Mouse (Mus musculus) embryo, embryonic 10 days (tissue): ENCODE results near the gene Tmem222.
A peak's percentile ranks its signal among the peaks of the same experiment; 100 is the strongest.

ENCODE experiments used
- DNase-seq: peaks from one replicate; pipeline ENCODE4 v3.0.0-alpha.2; 2015; ENCODE audit warnings: low spot score

Gene Tmem222

DNA sequence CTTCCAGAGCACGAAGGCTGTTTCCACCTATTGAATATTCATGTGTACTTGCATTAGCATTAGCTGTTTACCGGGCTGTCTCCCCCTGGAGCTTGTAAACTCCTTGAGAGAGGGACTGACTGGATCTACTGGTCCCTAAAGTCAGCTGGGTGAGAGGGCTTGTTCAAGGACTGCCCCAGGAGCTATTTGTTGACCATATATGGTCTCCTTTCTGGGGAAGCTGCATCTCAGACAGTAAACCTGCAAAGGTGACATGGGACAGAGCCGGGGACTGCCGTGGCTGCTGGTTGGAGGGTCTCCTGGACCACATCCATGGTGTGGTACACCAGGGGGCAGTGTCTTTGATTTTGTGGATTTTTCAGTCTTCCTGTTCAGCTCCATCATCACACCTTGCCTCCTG, 5.1 kb upstream of the Tmem222 start:
- peak; percentile 45 for DNase-seq

DNA sequence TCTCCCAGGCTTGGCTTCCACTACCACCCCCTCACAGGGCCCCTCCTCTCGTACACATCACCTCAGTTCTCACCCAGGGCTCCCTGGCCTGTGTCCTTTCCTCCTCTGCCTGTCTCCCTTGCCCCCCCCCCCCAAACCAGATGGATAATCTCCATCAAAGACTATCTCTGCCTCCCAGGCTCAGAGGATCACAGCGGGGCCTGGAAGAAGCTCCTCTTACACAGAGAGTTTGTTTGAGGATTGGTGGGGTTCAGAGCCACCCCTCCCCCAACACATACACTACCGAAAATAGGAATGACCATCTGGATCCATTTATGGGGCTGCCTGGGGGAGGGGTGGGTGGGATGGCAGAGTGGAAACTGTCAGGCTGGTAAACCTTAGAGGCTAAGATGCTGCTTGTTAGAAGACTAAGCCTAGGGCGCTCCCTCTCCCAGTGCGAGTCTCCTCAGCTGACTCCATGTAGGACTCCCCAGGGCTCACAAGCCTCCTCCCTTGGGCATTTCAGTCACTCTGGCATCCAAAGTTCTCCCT, 4.4 kb upstream of the Tmem222 start:
- peak; percentile 79 for DNase-seq

DNA sequence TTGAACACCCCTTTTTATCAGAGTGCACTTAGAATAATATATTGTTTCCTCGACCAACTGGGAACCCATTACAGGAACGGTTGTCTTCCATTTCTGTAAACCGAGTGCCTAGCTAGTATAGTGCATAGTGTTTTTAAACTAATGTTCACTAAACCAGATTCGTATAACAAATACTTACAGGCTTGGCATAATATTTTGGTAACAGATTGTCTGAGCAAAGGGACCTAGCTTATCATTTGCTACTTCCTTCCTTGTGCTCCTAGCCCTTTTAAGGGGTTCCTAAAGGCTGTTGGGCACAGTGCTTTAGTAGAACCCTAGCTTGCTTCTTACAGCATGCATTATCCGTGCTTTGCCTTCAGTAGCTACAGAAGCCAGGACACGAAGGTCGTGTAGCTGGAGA, 3.9 kb upstream of the Tmem222 start:
- DNase-seq: no peak

DNA sequence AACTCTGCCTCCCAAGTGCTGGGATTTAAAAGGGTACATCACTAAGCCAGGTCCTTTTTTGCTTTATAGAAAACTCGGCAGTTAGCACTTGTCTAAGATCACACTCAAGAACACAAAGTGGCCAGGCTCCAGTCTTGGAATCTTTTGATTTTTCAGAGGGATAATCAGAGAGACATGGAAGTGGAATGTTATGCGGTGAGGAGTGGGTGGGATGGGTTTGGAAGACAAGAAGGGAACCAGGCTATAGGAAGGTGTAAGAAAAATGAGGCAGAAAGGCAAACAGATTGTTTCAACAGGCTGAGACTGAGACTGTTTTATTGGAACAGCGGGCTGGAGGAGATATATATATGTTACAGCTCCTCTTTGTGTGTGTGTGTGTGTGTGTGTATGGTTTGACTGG, 890 bp upstream of the Tmem222 start:
- no peak for DNase-seq

DNA sequence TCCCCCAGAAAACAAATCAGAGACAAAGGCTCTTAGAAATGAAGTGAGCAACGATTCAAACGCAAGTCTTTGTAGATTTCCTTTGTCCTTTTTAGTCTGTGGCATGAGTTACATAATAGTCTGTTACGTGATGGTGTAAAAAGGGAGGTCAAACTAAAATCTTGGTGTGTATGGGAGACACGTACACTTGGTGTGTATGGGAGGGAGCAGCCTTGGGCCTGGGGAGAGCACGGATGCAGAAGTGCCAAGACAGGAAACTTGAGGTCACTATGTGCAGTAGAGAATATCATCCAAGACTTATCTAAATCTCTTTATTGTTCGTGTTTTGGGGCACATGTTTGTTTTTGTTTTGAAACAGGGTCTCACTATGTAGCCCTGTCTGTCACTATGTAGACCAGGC, 475 bp upstream of the Tmem222 start:
- no peak for DNase-seq

DNA sequence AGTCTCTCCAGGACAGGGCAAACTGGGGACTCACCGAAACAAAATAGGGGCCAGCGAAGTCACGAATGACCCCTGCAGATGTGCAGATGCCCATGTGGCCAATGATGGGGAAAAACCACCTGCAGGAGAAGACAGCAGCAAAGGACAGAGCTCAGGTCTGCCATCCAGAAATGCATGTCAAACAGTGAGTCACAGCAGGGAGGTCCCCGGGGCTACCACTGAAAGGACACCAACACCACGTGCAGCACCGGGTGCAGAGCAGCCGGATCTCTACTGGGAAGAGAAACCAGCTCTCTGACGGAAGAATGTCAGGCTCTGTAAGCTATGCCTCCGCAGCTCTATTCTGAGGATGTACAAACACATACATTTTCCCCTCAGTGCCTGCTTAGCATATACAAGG, 6.7 kb downstream of the Tmem222 start:
- DNase-seq: no peak

DNA sequence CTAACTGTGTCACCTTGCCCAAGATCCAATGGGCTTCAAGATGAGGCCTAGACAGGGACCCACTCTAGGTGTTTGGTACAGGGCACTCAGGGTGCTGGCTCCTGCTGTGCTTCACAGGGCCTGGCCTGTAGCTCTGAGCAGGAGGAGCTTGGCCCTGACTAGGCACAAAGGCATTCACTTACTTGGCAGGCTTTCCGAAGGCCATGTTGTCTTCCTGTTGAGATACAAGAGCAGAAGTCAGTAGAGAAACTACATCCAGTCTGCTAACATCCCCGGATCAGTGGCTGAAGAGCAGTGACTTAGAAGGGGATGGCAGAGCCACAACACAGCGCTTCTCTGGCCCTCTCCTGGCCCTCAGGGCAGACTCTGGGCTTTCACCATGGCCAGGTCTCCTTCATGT, 8.0 kb downstream of the Tmem222 start:
- DNase-seq: no peak

DNA sequence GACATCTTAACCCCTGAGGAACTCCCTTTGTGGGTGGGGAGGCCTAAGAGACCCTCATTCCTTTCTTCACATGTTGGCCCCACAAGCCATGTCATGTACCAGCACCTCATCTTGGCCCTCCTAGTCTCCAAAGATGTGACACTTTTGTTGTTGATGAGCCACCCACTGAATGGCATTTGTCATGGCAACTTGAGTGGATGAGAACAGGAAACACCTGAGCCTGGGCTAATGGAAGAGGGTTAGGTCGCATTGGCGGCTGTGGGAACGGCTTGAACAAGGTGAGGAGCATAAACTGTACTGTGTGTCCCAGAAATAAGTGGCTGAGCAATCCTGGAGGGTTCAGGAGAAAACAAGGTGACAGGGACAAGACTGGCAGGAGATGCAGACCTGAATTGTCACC, 8.7 kb downstream of the Tmem222 start:
- no peak for DNase-seq

DNA sequence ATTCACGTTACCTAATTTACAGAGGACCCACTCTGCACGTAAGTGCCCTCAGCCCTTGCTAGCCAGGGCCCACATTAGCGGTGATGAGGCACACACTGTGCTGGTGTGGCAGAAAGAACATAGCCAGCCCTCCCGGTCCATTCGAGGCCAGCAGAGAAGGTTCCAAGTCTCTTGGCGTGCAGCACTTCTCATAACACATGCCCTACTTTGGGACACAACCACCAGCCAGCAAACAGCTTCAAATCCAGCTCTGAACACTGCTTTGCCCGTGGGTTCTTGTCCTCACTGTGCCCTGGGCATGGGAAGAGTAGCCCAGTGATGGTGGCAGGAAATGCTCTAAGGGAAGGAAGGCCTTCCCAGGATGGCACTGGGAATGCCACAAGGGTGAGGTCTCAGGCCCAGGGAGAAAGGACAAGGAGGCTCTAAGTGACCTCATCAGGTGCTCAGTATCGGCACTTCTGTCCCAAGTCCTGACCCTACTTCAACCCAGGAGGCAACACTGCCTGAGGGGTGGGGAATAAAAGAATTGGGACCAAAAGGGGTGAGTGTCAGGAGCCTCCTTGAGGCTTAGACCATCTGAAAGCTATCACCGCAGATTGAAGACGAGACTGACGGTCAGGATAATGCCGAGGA, 11.2 kb downstream of the Tmem222 start:
- DNase-seq: no peak

DNA sequence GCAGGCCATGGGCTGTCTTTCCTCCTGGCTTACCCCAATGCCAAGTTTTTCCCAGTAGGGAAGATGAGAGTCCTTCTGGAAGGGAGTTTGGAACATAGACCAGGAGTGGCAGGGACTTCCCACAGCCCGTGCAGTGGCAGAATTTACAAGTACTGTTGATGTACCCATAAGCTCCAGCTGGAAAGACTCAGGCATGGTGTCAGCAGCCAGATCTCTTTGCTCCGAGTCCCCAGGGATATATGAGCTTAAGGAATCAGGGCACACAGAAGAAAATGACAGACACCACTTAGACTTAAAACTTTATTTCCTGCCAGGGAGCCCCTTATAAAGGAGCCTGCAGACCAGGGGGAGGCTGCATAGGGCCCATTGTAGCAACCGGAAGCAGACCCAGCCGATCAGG, 11.8 kb downstream of the Tmem222 start:
- no peak for DNase-seq

DNA sequence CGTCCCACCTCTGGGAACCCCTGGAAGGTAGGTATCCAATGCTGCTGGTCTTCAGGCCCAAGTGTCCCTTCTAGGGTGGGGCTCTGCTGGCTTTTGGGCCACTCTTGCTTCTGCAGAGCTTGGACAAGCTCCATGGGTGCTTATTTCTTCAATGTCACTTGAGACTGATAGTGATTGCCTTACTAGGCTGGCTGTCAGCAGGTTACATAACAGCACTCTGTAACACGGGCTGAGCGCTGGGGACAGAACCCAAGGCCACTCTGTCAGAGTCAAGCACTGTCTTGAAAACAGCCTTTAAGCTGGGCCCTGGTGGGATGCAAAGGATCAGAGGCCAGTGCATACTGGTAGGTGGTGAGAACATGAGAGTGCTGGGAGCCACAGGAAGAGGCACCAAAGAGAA, 12.3 kb downstream of the Tmem222 start:
- DNase-seq: no peak

DNA sequence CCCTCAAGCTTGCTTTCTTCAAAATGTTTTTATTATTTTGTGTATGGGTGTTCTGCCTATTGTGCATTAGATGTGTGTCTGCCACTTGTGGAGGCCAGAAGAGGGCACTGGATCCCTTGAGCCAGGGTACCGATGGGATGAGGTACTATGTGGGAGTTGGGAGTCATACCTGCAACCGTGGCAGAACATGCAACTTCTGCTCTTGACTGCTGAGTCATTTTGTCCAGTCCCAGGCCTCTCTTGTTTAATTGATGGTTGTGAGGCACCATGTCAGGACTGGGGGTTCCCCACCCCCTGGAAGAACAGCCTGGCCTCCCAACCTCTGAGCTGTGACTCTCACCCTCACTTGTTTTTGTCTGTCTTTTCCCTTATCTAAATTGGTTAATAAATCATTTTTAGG, 13.0 kb downstream of the Tmem222 start:
- no peak for DNase-seq

DNA sequence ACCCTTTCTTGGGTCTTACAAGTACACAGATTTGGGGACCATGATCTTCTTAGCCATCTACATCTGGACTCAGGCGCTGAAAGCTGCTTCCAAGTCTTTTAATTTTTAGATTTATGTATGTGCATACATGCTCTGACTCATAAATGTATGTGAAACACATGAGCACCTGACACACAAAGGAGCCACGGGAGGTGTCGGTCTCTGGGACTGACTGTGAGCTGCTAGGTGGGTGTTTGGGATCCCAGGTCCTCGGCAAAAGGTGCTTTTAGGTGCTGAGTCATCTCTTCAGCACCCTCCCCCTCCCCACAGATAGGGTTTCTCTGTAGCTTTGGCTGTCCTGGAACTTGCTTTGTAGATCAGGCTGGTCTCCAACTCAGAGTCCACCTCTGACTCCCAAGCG, 13.8 kb downstream of the Tmem222 start:
- no peak for DNase-seq

DNA sequence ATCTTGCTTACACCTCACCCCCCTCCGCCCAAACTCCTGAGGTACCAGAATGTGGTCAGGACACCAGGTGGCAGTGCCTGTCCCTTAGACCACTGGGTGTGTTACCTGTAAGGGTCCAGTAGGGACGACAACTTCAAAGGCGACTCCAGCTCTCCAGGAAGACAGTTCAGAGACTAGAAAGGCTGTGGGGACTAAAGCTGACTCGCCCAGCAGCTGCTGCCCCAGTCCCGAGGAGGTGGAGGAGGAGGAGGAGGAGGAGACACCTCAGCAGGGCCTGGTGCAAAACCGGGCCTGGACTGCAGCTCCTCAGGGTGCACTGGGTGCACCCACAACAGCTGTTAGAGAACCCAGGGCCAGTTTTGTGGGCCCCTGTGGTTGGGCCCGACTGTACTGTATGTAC, 14.7 kb downstream of the Tmem222 start, which contains the start of gene Sytl1:
Gene Sytl1, minus strand, starts transcription at position 232 of the 400 bp plus-strand sequence.
- no peak for DNase-seq

DNA sequence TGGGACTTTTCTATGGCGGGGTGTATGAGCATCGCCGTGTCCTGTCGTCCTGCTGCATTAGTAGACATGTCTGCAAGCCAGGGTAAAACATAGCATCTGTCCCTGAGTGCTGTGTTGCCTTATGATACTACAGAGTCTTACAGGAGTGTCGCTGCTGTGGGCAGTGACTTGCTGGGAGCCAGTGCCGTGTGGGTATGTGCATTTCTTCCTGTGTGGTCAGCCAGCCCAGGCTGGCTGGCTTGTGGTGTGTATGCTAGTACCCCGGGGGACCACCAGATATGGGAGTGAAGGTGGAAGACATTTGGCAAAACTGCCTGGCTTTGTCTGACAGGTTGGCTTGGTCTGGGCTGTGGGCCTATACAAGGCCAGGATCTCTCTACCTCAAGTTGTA, 15.2 kb downstream of the Tmem222 start:
- no peak for DNase-seq

DNA sequence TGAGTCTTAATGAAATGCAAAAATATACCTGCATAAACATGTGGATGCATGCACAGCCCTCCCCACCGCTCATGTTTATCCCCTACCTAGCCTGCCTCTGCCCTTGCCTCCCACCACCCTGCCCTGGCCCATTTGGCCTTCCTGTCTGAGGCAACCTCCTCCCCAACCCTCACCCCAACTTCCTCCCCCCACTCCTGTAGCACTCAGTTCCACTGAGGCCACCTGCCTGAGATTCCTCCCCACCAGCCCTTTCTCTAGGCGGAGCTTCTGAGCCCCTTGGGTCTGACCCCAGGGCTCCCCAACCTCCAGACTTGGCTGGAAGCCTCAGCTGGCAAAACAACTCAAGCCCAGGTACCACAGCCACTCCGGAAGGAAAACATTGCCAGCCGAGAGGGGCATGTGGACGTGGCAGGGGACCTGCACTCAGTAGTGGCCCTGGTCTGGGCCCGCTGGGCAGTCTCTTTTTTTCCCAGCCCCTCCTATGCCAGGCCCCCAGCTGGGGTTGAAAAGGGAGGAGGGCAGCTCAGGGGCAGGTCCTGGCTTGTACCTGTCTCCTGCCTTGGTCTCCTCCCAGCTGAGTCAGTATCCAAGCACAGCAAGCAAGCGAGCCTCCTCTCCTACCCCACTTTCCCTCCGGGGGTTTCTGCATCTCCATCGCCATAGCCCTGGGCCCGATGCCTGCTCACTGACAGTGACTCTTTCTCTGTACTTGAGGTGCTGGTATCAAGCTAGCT, 15.8 kb downstream of the Tmem222 start:
- no peak for DNase-seq

DNA sequence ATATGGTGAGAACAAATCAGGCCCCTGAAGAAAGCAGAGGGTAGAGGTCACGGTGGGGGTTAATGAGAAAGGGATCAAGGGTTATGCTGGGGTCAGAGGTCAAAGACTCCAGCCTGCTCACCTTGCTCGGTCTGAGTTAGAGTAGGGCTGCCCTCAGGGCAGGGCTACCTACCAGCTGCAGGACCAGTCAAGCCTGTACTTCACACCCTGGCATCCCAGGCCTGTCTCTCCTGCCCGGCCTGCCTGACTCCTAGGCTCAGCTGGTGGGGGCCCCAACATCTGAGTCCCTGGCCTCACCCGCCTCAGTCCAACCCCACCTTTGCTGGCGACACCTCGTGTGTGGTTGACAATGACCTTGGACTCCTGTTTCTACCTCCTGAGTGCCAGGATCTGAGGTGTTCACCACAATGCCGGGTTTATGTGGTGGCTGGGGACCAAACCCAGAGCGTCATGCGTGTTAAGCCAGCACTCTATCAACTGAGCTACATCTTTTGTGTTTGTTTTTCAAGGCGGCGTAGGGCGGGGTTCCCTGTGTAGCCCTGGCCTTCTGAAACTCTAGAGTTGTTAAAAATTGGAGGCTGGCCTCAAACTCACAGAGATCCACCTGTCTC, 19.7 kb downstream of the Tmem222 start:
- no peak for DNase-seq

DNA sequence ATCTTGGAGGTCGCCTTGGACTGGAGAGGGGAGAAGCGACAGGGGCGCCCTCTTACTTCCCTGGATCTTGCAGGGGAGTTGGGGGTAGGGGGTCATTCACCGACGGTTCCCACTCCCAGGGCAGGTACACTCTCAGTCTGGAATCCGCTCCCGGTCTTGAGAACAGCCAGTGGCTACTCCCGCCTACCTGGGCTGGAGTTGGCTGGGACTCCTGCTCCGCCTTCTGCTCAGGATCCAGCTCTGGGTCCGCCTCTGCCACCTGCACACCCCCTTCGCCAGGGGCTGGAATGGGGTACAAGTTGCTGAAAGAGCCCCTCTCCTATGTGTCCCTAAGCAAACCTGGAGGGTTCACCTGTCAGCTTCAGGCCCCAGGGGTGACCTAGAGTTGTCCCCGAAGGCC, 20.4 kb downstream of the Tmem222 start:
- no peak for DNase-seq

DNA sequence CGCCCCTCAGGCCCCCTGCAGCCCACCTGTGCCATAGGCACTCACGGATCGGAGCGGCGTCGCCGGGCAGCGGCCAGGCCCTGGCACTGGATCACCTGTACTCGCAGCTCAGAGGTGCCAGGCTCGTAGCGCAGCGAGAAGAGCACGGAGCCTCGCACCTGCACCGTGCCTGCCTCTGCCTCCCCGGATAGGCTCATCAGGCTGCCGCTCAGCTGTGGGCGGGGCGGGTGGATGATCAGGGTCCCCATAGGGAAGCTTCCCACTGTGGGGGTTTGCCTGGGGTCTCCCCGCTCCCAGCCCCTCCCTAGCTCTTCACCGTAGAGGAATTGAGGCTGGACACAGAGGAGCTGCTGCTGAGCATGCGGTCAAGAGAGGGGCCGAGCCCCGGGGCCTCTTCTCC, 20.8 kb downstream of the Tmem222 start:
- no peak for DNase-seq

DNA sequence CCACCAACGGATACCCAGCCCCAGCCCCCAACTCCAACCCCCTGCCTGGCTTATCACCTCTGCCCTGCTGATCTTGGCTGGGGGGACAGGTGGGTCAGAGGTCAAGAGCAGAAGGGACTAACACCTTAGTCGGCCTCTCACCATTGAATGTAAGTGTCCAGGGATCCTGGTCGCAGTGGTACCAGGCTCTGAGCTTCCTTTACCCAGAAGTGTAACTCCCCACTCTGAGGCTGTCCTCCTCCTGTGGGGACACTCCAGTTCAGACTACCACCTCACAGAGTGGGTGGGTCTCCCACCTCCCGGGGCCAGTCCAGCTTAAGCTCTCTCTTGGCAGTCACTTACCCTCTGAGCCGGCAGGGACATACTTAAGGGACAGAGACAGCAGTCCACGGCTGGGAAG, 22.2 kb downstream of the Tmem222 start:
- no peak for DNase-seq

DNA sequence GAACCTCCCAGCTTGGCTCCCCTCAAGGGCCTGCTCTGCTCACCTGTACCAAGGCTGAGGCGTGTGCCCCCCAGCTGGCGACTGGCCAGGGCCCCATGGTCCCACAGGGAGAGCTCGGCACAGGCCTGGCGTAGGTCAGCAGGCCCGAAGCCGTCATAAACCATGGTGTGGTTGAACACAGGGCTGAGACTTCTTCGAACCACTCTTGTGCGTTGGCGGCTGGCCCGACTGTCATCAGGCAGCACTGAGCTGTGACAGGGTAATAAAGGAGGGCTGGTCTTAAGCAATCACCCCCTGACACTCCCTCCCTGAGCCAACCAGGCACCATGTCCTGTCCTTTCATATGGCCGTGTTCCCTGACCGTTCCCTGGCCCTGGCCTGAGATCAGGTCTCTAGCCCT, 24.2 kb downstream of the Tmem222 start:
- no peak for DNase-seq

DNA sequence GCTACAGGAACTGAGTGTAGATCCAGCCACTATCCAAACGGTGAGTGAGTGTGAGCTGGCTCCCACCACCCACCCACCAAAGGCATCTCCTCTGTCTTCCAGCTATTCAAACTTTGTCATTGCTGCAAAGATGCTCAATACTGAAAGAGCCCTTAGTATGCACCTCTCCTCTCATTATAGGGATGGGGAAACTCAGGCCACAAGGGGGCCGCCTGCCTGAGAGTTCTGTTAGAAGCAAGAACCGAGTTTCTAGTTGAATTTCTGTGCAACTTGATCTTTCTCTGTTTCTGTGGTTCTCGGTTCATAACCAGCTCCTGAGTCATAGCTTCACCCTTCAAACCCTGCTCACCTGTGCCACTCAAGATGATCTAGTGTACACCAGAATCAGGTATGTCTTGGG, 25.5 kb downstream of the Tmem222 start:
- DNase-seq: no peak

DNA sequence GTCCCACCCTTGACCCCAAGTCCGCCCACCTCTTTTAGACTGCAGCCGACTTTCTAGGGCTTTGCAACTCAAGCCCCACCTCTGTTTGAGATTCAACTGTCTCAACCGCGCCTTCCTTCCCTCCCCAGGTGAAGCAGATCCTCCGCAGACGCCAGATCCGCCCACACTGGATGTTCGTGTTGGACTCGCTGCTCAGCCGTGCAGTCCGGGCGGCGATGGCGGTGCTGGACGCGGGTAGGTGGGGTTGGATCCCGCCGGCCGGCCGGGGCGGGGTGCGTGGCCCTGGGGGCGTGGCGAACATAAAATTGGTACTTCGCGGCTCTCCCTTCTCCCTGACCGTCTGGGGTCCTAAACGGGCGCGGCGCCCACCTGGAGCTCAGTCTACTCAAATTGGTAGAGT, 26.4 kb downstream of the Tmem222 start:
- peak; percentile 44 for DNase-seq
